Mouse (Mus musculus) layer of hippocampus, adult 18-20 months (tissue): ENCODE results near the gene Nsmce1. TPM values are rescaled to one million over a fixed set of nuclear protein-coding genes. Genes with fewer than 3 reads are reported as not detected.
A peak's percentile ranks its signal among the peaks of the same experiment; 100 is the strongest.

ENCODE experiments used
- DNase-seq, 2 experiments: peaks; one replicate each; pipeline ENCODE4 v3.0.0; 2022; ENCODE audit warnings: low spot score in 2 of 2
- total RNA-seq, 2 experiments: library from RNA; stranded (reverse); gene quantifications; 2 replicates each; pipeline ENCODE4 v1.2.3; 2021

The Nsmce1 gene
- total RNA-seq, 2 experiments from 2014 or later: 14.2 to 15.9 TPM

GRCm38 (mm10) chr7:125491760-125492159 is 364 bp upstream of the Nsmce1 start:
- DNase-seq: no peak

GRCm38 (mm10) chr7:125489636-125490035 is 1.8 kb downstream of the Nsmce1 start:
- DNase-seq: no peak

GRCm38 (mm10) chr7:125488706-125489105 is 2.7 kb downstream of the Nsmce1 start:
- no peak for DNase-seq

GRCm38 (mm10) chr7:125487126-125487525 is 4.3 kb downstream of the Nsmce1 start:
- no peak for DNase-seq

GRCm38 (mm10) chr7:125486121-125486630 is 5.2 kb downstream of the Nsmce1 start:
- DNase-seq: no peak

- DNase-seq: no peak
Measured at GRCm38 (mm10) chr7:125484791-125485190, 6.6 kb downstream of the Nsmce1 start.

GRCm38 (mm10) chr7:125482886-125483285 is 8.5 kb downstream of the Nsmce1 start:
- DNase-seq: no peak

- DNase-seq: no peak
Measured at GRCm38 (mm10) chr7:125482339-125482738, 9.1 kb downstream of the Nsmce1 start.

GRCm38 (mm10) chr7:125480518-125480917 is 10.9 kb downstream of the Nsmce1 start:
- DNase-seq: no peak

GRCm38 (mm10) chr7:125478391-125478984 is 12.9 kb downstream of the Nsmce1 start:
- no peak for DNase-seq

- DNase-seq: no peak
Measured at GRCm38 (mm10) chr7:125475601-125476251, 15.7 kb downstream of the Nsmce1 start.

GRCm38 (mm10) chr7:125474535-125474934 is 16.9 kb downstream of the Nsmce1 start:
- no peak for DNase-seq

GRCm38 (mm10) chr7:125471991-125472741 is 19.2 kb downstream of the Nsmce1 start:
- peak; percentile 54 to 85 for DNase-seq

- DNase-seq: no peak
Measured at GRCm38 (mm10) chr7:125470901-125471300, 20.5 kb downstream of the Nsmce1 start.

- peak; percentile 50 to 65 for DNase-seq
Measured at GRCm38 (mm10) chr7:125469937-125470336, 21.5 kb downstream of the Nsmce1 start.

GRCm38 (mm10) chr7:125462200-125462599 is 29.2 kb downstream of the Nsmce1 start:
- DNase-seq: no peak

GRCm38 (mm10) chr7:125453671-125454070 is 37.7 kb downstream of the Nsmce1 start:
- DNase-seq: no peak

GRCm38 (mm10) chr7:125451078-125451477 is 40.3 kb downstream of the Nsmce1 start:
- DNase-seq: no peak

GRCm38 (mm10) chr7:125450678-125451077 is 40.7 kb downstream of the Nsmce1 start:
- DNase-seq: no peak

GRCm38 (mm10) chr7:125444464-125445401 is 46.7 kb downstream of the Nsmce1 start, which contains the start of gene Kdm8:
Kdm8 (plus strand) TSS chr7:125444676.
- peak; percentile 86 to 94 for DNase-seq

- no peak for DNase-seq
Measured at GRCm38 (mm10) chr7:125444076-125444463, 47.3 kb downstream of the Nsmce1 start.
